Mouse (Mus musculus) MEL (cell line): ENCODE data around the gene Fancc. TPM values are rescaled to one million over a fixed set of nuclear protein-coding genes. Genes with fewer than 3 reads are reported as not detected.

Experiments used
- DNase-seq: peaks from one replicate; pipeline ENCODE4 v3.0.0; 2011; ENCODE audit warnings: low read depth, low spot score
- H3K27ac ChIP-seq: 2 replicates; pipeline ENCODE4 v1.5.1; 2012; ENCODE audit warnings: low read depth, mild to moderate bottlenecking, control low read depth, low read length, moderate library complexity; ENCODE audit not compliant: control insufficient read depth
- H3K27me3 ChIP-seq, 2 experiments: fragments of 150-350 bp in 1 of 2; sonication (generic) in 1 of 2; 2 replicates each; pipeline ENCODE4 v1.6.1; 2012; ENCODE audit warnings: low read length in 2 of 2, mild to moderate bottlenecking in 2 of 2, improper control_type of control experiment in 1 of 2, moderate library complexity in 1 of 2; ENCODE audit not compliant: insufficient read depth in 2 of 2, control insufficient read depth in 1 of 2
- H3K36me3 ChIP-seq, 2 experiments: 2 replicates each; pipeline ENCODE4 v1.6.1; 2012 to 2014; ENCODE audit warnings: low read length in 2 of 2, improper control_type of control experiment in 1 of 2, inconsistent platforms in 1 of 2, mild to moderate bottlenecking in 1 of 2; ENCODE audit not compliant: insufficient read depth in 2 of 2, control insufficient read depth in 1 of 2
- H3K4me1 ChIP-seq, 2 experiments: fragments of 150-350 bp in 1 of 2; sonication (generic) in 1 of 2; 2 replicates each; pipeline ENCODE4 v1.6.1; 2012; ENCODE audit warnings: low read length in 2 of 2, improper control_type of control experiment in 1 of 2, mild to moderate bottlenecking in 1 of 2; ENCODE audit not compliant: insufficient read depth in 2 of 2, control insufficient read depth in 1 of 2
- H3K4me3 ChIP-seq, 2 experiments: fragments of 150-350 bp in 1 of 2; sonication (generic) in 1 of 2; 2 replicates each; pipeline ENCODE4 v1.5.1; 2012; ENCODE audit warnings: low read depth in 2 of 2, low read length in 2 of 2, mild to moderate bottlenecking in 2 of 2, moderate library complexity in 2 of 2, control low read depth in 1 of 2, improper control_type of control experiment in 1 of 2; ENCODE audit not compliant: control insufficient read depth in 1 of 2, insufficient read depth in 1 of 2
- H3K79me2 ChIP-seq: 2 replicates; pipeline ENCODE4 v1.6.1; 2012; ENCODE audit warnings: mild to moderate bottlenecking, low read length, moderate library complexity; ENCODE audit not compliant: control insufficient read depth, poor library complexity, insufficient read depth
- H3K9ac ChIP-seq: 2 replicates; pipeline ENCODE4 v1.6.1; 2012; ENCODE audit warnings: low read depth, mild to moderate bottlenecking, control low read depth, low read length, moderate library complexity; ENCODE audit not compliant: control insufficient read depth, poor library complexity, severe bottlenecking
- H3K9me3 ChIP-seq: fragments of 150-350 bp; sonication (generic); replicated peaks from 2 replicates; pipeline ENCODE4 v1.6.1; 2012; ENCODE audit warnings: mild to moderate bottlenecking, low read length, improper control_type of control experiment, moderate library complexity; ENCODE audit not compliant: insufficient read depth
- BHLHE40 ChIP-seq: IDR thresholded peaks from 2 replicates; pipeline ENCODE4 v1.6.1; 2012; ENCODE audit warnings: low read depth, mild to moderate bottlenecking, inconsistent platforms, low read length, improper control_type of control experiment, borderline replicate concordance
- CHD1 ChIP-seq: IDR thresholded peaks from 2 replicates; pipeline ENCODE4 v1.6.1; 2012; ENCODE audit warnings: low read depth, mild to moderate bottlenecking, inconsistent platforms, low read length, improper control_type of control experiment
- CHD2 ChIP-seq: IDR thresholded peaks from 2 replicates; pipeline ENCODE4 v1.6.1; 2011; ENCODE audit warnings: low read length, improper control_type of control experiment
- CTCF ChIP-seq, 3 experiments: IDR thresholded peaks in 2 of 3; conservative IDR thresholded peaks in 1 of 3; 2 replicates each; pipeline ENCODE4 v1.5.1; 2011 to 2012; ENCODE audit warnings: low read length in 3 of 3, low read depth in 2 of 3, mild to moderate bottlenecking in 2 of 3, improper control_type of control experiment in 1 of 3, inconsistent platforms in 1 of 3, mixed read lengths in 1 of 3, moderate library complexity in 1 of 3; ENCODE audit not compliant: control insufficient read depth in 1 of 3, insufficient read depth in 1 of 3, poor library complexity in 1 of 3, severe bottlenecking in 1 of 3
- E2F4 ChIP-seq: IDR thresholded peaks from 2 replicates; pipeline ENCODE4 v1.6.1; 2011; ENCODE audit warnings: low read depth, low read length, improper control_type of control experiment, borderline replicate concordance
- ELF1 ChIP-seq: IDR thresholded peaks from 2 replicates; pipeline ENCODE4 v1.6.1; 2014; ENCODE audit warnings: low read depth, mild to moderate bottlenecking, inconsistent platforms, low read length, improper control_type of control experiment, moderate library complexity
- EP300 ChIP-seq, 2 experiments: IDR thresholded peaks; 2 replicates each; pipeline ENCODE4 v1.6.1; 2011; ENCODE audit warnings: improper control_type of control experiment in 2 of 2, low read length in 2 of 2, low read depth in 1 of 2, mild to moderate bottlenecking in 1 of 2
- ETS1 ChIP-seq: IDR thresholded peaks from 2 replicates; pipeline ENCODE4 v1.6.1; 2012; ENCODE audit warnings: low read depth, mild to moderate bottlenecking, inconsistent platforms, low read length, improper control_type of control experiment, moderate library complexity
- GABPA ChIP-seq: IDR thresholded peaks from 2 replicates; pipeline ENCODE4 v1.6.1; 2012; ENCODE audit warnings: low read depth, mild to moderate bottlenecking, inconsistent platforms, low read length, improper control_type of control experiment, moderate library complexity
- GATA1 ChIP-seq: IDR thresholded peaks from 2 replicates; pipeline ENCODE4 v1.6.1; 2011; ENCODE audit warnings: low read depth, low read length, improper control_type of control experiment
- HCFC1 ChIP-seq: IDR thresholded peaks from 2 replicates; pipeline ENCODE4 v1.6.1; 2012; ENCODE audit warnings: low read depth, mild to moderate bottlenecking, inconsistent platforms, low read length, improper control_type of control experiment, moderate library complexity
- JUND ChIP-seq: IDR thresholded peaks from 2 replicates; pipeline ENCODE4 v1.6.1; 2011; ENCODE audit warnings: low read depth, mild to moderate bottlenecking, improper control_type of control experiment, low read length
- KAT2A ChIP-seq: conservative IDR thresholded peaks from 2 replicates; pipeline ENCODE4 v1.6.1; 2012; ENCODE audit warnings: low read depth, low read length, improper control_type of control experiment, inconsistent platforms
- MAFK ChIP-seq: IDR thresholded peaks from 2 replicates; pipeline ENCODE4 v1.6.1; 2011; ENCODE audit warnings: low read depth, mild to moderate bottlenecking, low read length, improper control_type of control experiment, borderline replicate concordance
- MAX ChIP-seq: IDR thresholded peaks from 2 replicates; pipeline ENCODE4 v1.6.1; 2011; ENCODE audit warnings: low read length, improper control_type of control experiment
- MAZ ChIP-seq: IDR thresholded peaks from 2 replicates; pipeline ENCODE4 v1.6.1; 2012; ENCODE audit warnings: low read depth, mild to moderate bottlenecking, inconsistent platforms, low read length, improper control_type of control experiment
- MEF2A ChIP-seq: IDR thresholded peaks from 2 replicates; pipeline ENCODE4 v1.6.1; 2014; ENCODE audit warnings: low read depth, mild to moderate bottlenecking, inconsistent platforms, low read length, improper control_type of control experiment; ENCODE audit not compliant: poor library complexity, insufficient replicate concordance, severe bottlenecking; ENCODE audit errors: extremely low read depth
- MXI1 ChIP-seq: IDR thresholded peaks from 2 replicates; pipeline ENCODE4 v1.6.1; 2011; ENCODE audit warnings: mild to moderate bottlenecking, low read depth, low read length, improper control_type of control experiment
- MYB ChIP-seq: IDR thresholded peaks from 2 replicates; pipeline ENCODE4 v1.6.1; 2011; ENCODE audit warnings: mild to moderate bottlenecking, low read depth, low read length, improper control_type of control experiment
- MYC ChIP-seq: IDR thresholded peaks from 2 replicates; pipeline ENCODE4 v1.6.1; 2011; ENCODE audit warnings: low read depth, mild to moderate bottlenecking, low read length, improper control_type of control experiment, moderate library complexity
- NELFE ChIP-seq: IDR thresholded peaks from 2 replicates; pipeline ENCODE4 v1.6.1; 2011; ENCODE audit warnings: low read depth, low read length, improper control_type of control experiment
- NRF1 ChIP-seq: IDR thresholded peaks from 2 replicates; pipeline ENCODE4 v1.6.1; 2014; ENCODE audit warnings: low read depth, mild to moderate bottlenecking, inconsistent platforms, low read length, improper control_type of control experiment, moderate library complexity; ENCODE audit not compliant: poor library complexity, insufficient read depth, severe bottlenecking
- POLR2A ChIP-seq, 2 experiments: IDR thresholded peaks; 2 replicates each; pipeline ENCODE4 v1.6.1; 2011 to 2012; ENCODE audit warnings: low read length in 2 of 2, mild to moderate bottlenecking in 2 of 2, control low read depth in 1 of 2, improper control_type of control experiment in 1 of 2, low read depth in 1 of 2, moderate library complexity in 1 of 2; ENCODE audit not compliant: control insufficient read depth in 1 of 2, insufficient read depth in 1 of 2, poor library complexity in 1 of 2
- POLR2AphosphoS2 ChIP-seq: IDR thresholded peaks from 2 replicates; pipeline ENCODE4 v1.6.1; 2011; ENCODE audit warnings: low read length, improper control_type of control experiment
- POLR2AphosphoS5 ChIP-seq: IDR thresholded peaks from 2 replicates; pipeline ENCODE4 v1.6.1; 2012; ENCODE audit warnings: low read depth, borderline replicate concordance, mild to moderate bottlenecking, inconsistent platforms, low read length, moderate library complexity, mixed read lengths
- RAD21 ChIP-seq: IDR thresholded peaks from 2 replicates; pipeline ENCODE4 v1.6.1; 2011; ENCODE audit warnings: mild to moderate bottlenecking, low read depth, low read length, improper control_type of control experiment
- SIN3A ChIP-seq: IDR thresholded peaks from 2 replicates; pipeline ENCODE4 v1.6.1; 2012; ENCODE audit warnings: low read length, improper control_type of control experiment, inconsistent platforms
- SMC3 ChIP-seq: IDR thresholded peaks from 2 replicates; pipeline ENCODE4 v1.6.1; 2011; ENCODE audit warnings: low read depth, low read length, improper control_type of control experiment
- TAL1 ChIP-seq: IDR thresholded peaks from 2 replicates; pipeline ENCODE4 v1.6.1; 2012; ENCODE audit warnings: mild to moderate bottlenecking, inconsistent platforms, low read length, moderate library complexity, mixed read lengths
- TBP ChIP-seq: IDR thresholded peaks from 2 replicates; pipeline ENCODE4 v1.8.0; 2011; ENCODE audit warnings: low read depth, low read length, improper control_type of control experiment
- TCF12 ChIP-seq: IDR thresholded peaks from 2 replicates; pipeline ENCODE4 v1.6.1; 2014; ENCODE audit warnings: low read depth, mild to moderate bottlenecking, inconsistent platforms, low read length, improper control_type of control experiment, moderate library complexity
- UBTF ChIP-seq: IDR thresholded peaks from 2 replicates; pipeline ENCODE4 v1.6.1; 2012; ENCODE audit warnings: low read depth, mild to moderate bottlenecking, inconsistent platforms, low read length, improper control_type of control experiment, moderate library complexity, borderline replicate concordance; ENCODE audit not compliant: insufficient read depth
- USF1 ChIP-seq: IDR thresholded peaks from 2 replicates; pipeline ENCODE4 v1.6.1; 2014; ENCODE audit warnings: low read depth, mild to moderate bottlenecking, inconsistent platforms, low read length, improper control_type of control experiment, moderate library complexity
- USF2 ChIP-seq, 2 experiments: IDR thresholded peaks; 2 replicates each; pipeline ENCODE4 v1.6.1; 2011 to 2012; ENCODE audit warnings: improper control_type of control experiment in 2 of 2, low read length in 2 of 2, borderline replicate concordance in 1 of 2, inconsistent platforms in 1 of 2, low read depth in 1 of 2, mild to moderate bottlenecking in 1 of 2; ENCODE audit not compliant: insufficient read depth in 1 of 2
- ZC3H11A ChIP-seq: IDR thresholded peaks from 2 replicates; pipeline ENCODE4 v1.6.1; 2012; ENCODE audit warnings: low read depth, mild to moderate bottlenecking, inconsistent platforms, low read length, improper control_type of control experiment
- ZKSCAN1 ChIP-seq: IDR thresholded peaks from 2 replicates; pipeline ENCODE4 v1.6.1; 2012; ENCODE audit warnings: low read depth, mild to moderate bottlenecking, inconsistent platforms, low read length, improper control_type of control experiment, moderate library complexity
- ZMIZ1 ChIP-seq: IDR thresholded peaks from 2 replicates; pipeline ENCODE4 v1.6.1; 2012; ENCODE audit warnings: low read depth, mild to moderate bottlenecking, inconsistent platforms, low read length, improper control_type of control experiment, moderate library complexity
- ZNF384 ChIP-seq: IDR thresholded peaks from 2 replicates; pipeline ENCODE4 v1.6.1; 2012; ENCODE audit warnings: low read depth, mild to moderate bottlenecking, inconsistent platforms, low read length, improper control_type of control experiment
- polyA plus RNA-seq, 2 experiments: library from polyadenylated mRNA; stranded (reverse) in 1 of 2; unstranded in 1 of 2; fragments of >175 nt in 1 of 2; fragments of >200 nt in 1 of 2; gene quantifications; 2 replicates each; pipeline versions ENCODE4 v1.2.1 to v1.2.4; 2012; ENCODE audit warnings: low replicate concordance in 2 of 2, low read depth in 1 of 2; ENCODE audit not compliant: insufficient read length in 2 of 2, insufficient read depth in 1 of 2, missing spikeins in 1 of 2
- total RNA-seq: library from RNA; depleted of rRNA; stranded (reverse); fragments of 300-350 nt; gene quantifications from 2 replicates; pipeline ENCODE4 v1.2.3, GENCODE M21; 2012

The Fancc gene
- total and polyA plus RNA-seq, 3 experiments = 4.0 to 5.5 TPM; not detected in 1

DNA sequence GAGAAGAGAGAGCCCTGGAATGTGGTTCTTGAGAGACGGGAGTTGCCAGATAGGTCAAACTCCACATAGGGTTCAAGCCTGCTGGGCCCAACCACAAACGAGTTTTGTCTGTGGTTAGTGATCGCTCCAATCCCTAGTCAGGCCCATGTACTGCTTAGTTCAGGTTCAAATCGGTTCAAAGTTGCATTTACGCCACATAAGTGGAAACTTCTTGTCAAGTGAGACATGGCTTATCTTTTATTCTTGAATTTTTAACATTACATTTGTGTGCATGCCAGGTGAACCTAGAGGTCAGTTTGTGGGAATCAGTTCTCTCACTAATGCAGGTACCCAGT lies 65.3 kb downstream of the Fancc start:
- no peak for DNase-seq
- Histone ChIP-seq H3K4me3 (peak overlapping the region; percentile 77 to 93), H3K4me1 (peaks cover 0 to 4% of the 10 kb centered on the region in 2 experiments; a peak in 1 of 4 replicates), H3K9me3 (no peaks in the 10 kb centered on the region), H3K9ac (peak overlapping the region; percentile 99), H3K79me2 (peaks cover 5% of the 10 kb centered on the region), H3K27ac (peak overlapping the region; percentile 99), H3K36me3 (peaks cover 0 to 10% of the 10 kb centered on the region in 2 experiments; a peak in 2 of 4 replicates), H3K27me3 (peaks cover 1 to 5% of the 10 kb centered on the region in 2 experiments; a peak in 3 of 4 replicates)
- TF ChIP-seq ZKSCAN1 (no peak), E2F4 (no peak), JUND (no peak), MEF2A (no peak), SMC3 (no peak), MAX (peak; percentile 44; the same call in 1 of the 2 replicates), GATA1 (no peak), ETS1 (0 out of 2 replicates have a peak, but pooled peaks have one; percentile 7), RAD21 (no peak), CTCF (IDR thresholded peaks at IDR 0.05 in 2 of 3, conservative IDR thresholded peaks at IDR 0.05 in 1 of 3; ENCODE audit: control insufficient read depth in 1 of 3, insufficient read depth in 1 of 3, low read depth in 2 of 3, low read length in 3 of 3, poor library complexity in 1 of 3, severe bottlenecking in 1 of 3) (no peak), UBTF (no peak), ZMIZ1 (peak; percentile 52; the same call in 1 of the 2 replicates), GABPA (no peak), MAFK (no peak), POLR2AphosphoS2 (peak; percentile 92), USF2 (IDR thresholded peaks at IDR 0.05; ENCODE audit: borderline replicate concordance in 1 of 2, insufficient read depth in 1 of 2, low read depth in 1 of 2, low read length in 2 of 2) (no peak), ZNF384 (no peak), TBP (no peak), MYB (no peak), MAZ (0 out of 2 replicates have a peak, but pooled peaks have one; percentile 38), NRF1 (no peak), MYC (no peak), ELF1 (no peak), MXI1 (0 out of 2 replicates have a peak, but pooled peaks have one; percentile 10), EP300 (IDR thresholded peaks at IDR 0.05; ENCODE audit: low read depth in 1 of 2, low read length in 2 of 2) (no peak), ZC3H11A (no peak), HCFC1 (no peak), SIN3A (peak; percentile 87; the same call in 1 of the 2 replicates), TCF12 (no peak), POLR2AphosphoS5 (no peak), CHD2 (no peak), BHLHE40 (no peak), CHD1 (no peak), USF1 (no peak), KAT2A (no peak), NELFE (no peak), TAL1 (no peak), POLR2A (IDR thresholded peaks at IDR 0.05; ENCODE audit: control insufficient read depth in 1 of 2, insufficient read depth in 1 of 2, low read depth in 1 of 2, low read length in 2 of 2, poor library complexity in 1 of 2) (no peak; a peak in 2 of 4 replicates)
